Mouse (Mus musculus) common myeloid progenitor, adult 5-6 weeks (primary cell): ENCODE results near the gene Btnl2. TPM values are rescaled to one million over a fixed set of nuclear protein-coding genes. Genes with fewer than 3 reads are reported as not detected.

Experiments used
- ATAC-seq: replicated peaks from 2 replicates; pipeline ENCODE4 v1.8.0; 2016; ENCODE audit warnings: low read depth, mild to moderate bottlenecking, moderate TSS enrichment, inconsistent platforms; ENCODE audit not compliant: poor library complexity, severe bottlenecking
- total RNA-seq: library from RNA; stranded (forward); fragments of 200-1000, 187-1606 nt; gene quantifications from 2 replicates; pipeline ENCODE4 v1.2.3, GENCODE M21; 2017

Gene Btnl2
- total RNA-seq, 1 experiment from 2014 or later = not detected

GRCm38 (mm10) chr17:34346041-34346440, 8.6 kb upstream of the Btnl2 start:
- peak; percentile 56 for ATAC-seq

GRCm38 (mm10) chr17:34347606-34348308, 6.9 kb upstream of the Btnl2 start:
- ATAC-seq = peak; percentile 85

DNA sequence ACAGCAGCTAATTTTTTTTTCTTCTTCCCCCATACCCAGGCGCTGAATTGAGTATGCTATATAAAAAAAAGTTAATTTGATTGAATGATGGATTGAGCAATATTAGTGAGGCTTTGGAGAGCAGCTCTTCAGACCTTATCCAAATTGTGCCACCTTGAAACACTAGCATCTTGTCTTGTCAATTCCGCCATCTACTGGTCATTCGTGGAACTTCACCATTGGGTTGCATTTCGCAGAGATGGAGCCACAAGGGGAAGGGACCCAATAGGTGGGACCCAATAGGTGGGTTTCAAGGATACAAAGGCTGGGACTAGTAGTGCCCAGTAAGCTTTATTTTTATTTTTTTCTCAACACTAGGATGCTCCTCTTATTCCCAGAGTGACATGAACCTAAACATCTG, 5.2 kb upstream of the Btnl2 start:
- peak; percentile 62 for ATAC-seq

DNA sequence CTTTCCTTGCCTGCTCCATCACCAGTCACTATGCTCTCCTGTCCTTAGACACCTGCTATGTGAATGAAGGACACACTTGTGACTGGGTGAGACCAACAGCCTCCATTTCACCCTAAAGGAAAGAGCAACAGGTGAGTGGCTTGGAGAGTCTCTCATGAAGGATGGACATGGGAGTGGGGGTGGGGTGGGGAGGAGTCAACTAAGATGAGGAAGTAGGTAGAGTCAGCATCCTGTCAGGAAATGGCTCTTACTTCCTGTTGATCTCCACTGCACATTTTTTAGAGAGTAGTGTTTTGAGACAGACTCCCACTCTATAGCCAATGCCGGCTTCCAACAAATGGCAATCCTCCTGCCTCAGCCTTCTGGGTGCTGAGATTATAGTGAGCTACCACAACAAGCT, 318 bp downstream of the Btnl2 start:
- peak; percentile 47 for ATAC-seq

GRCm38 (mm10) chr17:34362954-34363546, 8.4 kb downstream of the Btnl2 start:
- no peak for ATAC-seq

GRCm38 (mm10) chr17:34363676-34364310, 9.2 kb downstream of the Btnl2 start:
- no peak for ATAC-seq

DNA sequence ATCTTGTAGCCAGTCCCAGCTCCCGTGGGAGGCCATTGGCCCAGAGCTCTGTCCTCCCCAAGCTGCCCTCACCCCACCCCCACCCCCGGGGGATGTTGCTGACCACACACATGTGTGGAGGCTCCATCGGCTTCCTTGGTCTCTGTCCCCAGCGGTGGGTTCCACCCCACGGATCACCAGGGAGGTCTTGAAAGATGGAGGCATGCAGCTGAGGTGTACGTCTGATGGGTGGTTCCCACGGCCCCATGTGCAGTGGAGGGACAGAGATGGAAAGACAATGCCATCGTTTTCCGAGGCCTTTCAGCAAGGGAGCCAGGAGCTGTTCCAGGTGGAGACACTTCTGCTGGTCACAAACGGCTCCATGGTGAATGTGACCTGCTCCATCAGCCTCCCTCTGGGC, 10.4 kb downstream of the Btnl2 start:
- ATAC-seq = no peak

- no peak for ATAC-seq
Observed at GRCm38 (mm10) chr17:34370563-34370962, 15.9 kb downstream of the Btnl2 start.

GRCm38 (mm10) chr17:34373055-34373709, 18.6 kb downstream of the Btnl2 start:
- no peak for ATAC-seq

- no peak for ATAC-seq
Observed at GRCm38 (mm10) chr17:34376847-34377246, 22.2 kb downstream of the Btnl2 start, which contains the start of gene Btnl1. Gene Btnl1, plus strand, starts transcription at chr17:34377132.

DNA sequence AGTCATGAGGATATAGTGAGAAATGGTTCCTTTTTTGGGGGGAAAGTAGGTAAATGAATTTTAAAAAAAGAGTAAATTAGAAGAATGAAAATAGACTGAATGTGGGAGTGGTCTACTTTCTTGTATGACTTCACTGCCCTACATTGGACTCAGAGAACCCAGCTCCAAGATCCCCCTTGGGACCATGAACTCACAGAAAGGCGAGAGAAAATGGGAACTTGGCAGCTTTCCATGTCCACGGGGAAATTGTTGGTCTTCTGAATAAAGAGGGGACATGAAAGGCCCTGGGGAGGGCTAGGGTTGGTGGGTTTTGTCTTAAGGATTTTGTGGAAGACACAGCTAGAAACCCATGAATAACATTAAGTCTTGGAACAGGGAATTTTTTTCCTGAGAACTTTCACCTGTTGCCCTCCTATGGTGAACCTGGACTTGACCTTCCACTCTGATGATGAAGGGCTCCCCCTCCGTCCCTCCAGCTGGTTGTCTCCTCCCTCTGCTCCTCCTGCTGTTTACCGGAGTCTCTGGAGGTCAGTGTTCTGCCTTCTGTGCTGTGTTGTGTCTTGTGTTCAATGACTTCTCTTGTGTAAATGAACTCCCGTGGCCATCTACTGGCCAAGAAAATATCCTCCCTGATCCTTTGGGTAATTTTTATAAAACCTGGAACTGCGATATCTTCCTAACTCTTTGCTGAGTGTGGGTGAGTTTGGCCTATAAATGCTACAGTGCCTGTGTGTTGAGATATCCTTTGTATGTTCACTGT, 23.0 kb downstream of the Btnl2 start:
- peak; percentile 13; the same call in 1 of the 2 replicates for ATAC-seq

DNA sequence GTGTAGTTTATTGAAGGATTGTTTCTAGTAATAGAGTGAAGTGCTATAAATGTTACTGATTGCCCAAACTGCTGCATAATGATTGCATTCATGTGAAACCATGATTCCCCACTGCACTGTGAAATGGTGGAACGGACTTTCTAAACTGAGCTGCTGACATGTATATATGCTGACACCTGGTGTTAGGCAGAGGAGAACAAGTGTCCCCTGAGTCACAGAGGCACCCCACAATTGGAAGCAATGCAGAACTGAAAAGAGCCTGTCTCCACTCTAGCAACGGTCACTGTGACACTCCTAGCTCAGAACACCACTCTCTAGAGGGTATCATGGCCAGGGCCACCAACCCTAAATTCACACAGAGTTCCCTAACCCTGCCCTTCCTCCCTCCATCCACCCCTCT, 24.1 kb downstream of the Btnl2 start:
- no peak for ATAC-seq

DNA sequence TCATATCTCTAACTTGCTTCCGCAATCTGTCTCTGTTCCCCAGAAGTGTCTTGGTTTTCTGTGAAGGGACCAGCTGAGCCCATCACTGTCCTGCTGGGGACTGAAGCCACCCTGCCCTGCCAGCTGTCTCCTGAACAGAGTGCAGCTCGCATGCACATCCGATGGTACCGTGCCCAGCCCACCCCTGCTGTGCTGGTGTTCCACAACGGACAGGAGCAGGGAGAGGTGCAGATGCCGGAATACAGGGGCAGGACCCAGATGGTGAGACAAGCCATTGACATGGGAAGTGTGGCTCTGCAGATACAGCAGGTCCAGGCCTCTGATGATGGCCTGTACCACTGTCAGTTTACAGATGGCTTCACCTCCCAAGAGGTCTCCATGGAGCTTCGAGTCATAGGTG, 24.8 kb downstream of the Btnl2 start:
- ATAC-seq = no peak

DNA sequence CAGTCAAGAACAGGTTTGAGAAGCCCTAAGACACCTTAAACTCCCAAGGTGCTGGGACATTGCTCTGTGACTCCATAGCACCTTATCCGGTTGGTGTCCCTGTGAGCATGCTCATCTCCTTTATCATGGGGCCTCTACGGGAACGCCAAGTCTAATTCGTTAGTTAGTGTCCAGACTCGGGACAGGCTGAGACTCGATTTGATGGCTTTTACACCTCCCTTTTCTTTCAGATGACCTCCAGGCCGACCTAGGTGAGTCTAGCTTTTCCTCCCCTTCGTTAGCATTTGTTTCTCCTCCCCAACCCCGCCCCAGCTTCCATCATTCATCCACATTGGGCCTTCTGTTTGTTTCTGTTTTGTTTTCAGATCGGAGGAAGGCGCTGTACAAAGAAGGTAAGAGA, 27.3 kb downstream of the Btnl2 start:
- ATAC-seq = no peak

DNA sequence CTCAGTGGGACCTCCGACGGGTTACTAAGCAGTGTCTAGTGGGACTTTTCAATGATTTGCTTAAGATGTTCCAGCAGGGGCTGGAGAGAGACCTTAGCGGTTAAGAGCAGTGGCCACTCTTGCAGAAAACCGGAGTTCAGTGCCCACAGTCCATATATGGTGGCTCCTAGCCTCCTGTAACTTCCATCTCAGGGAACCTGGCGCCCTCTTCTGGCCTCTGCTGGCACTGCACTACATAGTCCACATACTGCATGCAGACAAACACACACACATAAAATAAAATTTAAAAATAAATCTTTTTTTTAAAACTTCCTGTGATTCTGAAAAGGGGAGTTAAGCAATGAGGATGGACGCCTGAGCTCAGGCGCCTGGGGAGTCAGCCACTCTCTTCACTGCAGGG, 28.6 kb downstream of the Btnl2 start:
- no peak for ATAC-seq

- no peak for ATAC-seq
Observed at GRCm38 (mm10) chr17:34384699-34385098, 30.1 kb downstream of the Btnl2 start.

DNA sequence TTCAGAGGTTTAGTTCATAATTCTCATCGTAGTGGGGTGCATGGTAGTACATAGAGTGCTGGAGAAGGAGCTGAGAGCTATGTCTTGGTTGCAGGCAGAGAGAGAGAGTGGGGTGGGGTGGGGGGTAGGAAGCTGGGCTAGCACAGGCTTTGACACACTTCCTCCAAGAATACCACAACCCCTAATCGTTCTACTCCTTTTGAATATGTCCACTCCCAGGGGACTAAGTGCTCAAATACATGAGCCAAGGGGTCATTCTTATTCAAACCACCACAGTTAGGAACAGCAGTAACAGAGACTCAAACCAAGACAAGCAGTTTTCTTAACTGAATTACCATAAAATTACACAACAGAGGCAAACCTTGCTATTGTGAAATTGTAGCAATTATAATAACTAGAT, 32.0 kb downstream of the Btnl2 start:
- peak; percentile 29 for ATAC-seq

DNA sequence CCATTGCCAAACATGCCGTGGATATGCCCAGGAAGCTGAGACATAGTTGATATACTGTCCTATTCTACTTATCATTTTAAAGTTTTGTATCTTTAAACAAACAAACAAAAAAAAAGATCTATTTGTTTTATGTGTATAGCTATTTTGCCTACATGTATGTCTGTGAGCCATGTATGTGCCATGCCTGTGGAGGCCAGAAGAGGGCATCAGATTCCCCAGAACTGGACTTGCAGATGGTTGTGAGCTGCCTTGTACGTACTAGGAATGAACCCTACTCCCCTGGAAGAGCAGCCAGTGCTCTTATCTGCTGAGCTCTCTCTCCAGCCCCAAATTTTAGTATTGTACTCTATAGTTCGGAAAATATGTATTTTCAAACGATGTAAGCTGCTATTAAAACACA, 33.9 kb downstream of the Btnl2 start:
- ATAC-seq = peak; percentile 54

GRCm38 (mm10) chr17:34391507-34391906, 36.9 kb downstream of the Btnl2 start:
- ATAC-seq = no peak

DNA sequence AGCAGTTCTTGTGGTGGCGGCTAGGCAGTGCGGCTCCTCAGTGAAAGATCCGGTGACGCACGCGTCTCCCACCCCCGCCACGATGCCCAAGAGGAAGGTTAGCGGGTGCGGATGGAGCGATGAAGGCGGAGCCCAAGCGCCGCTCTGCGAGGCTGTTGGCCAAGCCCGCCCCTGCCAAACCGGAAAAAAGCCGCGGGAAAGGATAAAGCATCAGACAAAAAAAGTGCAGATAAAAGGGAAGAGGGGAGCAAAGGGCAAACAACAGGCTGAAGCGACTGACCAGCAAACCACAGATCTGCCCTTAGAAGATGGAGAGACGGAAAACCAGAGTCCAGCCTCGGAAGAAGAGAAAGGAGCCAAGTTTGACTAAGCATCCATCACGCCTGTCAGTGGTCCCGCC, 37.7 kb downstream of the Btnl2 start:
- ATAC-seq = peak; percentile 85
